Mouse (Mus musculus): ENCODE data around the gene Rap1b. TPM values are rescaled to one million over a fixed set of nuclear protein-coding genes. Genes with fewer than 3 reads are reported as not detected.

Rap1b gene
- polyA plus RNA-seq, 1 experiment, result 48.8 TPM

GRCm38 (mm10) chr10:117781021-117781725 is 64.7 kb downstream of the Rap1b start:
- TF ChIP-seq POLR2A (IDR thresholded peaks at IDR 0.05; ENCODE audit: borderline replicate concordance, insufficient read depth, low read length) (no peak), CTCF (IDR thresholded peaks at IDR 0.05; ENCODE audit: borderline replicate concordance, insufficient read depth, low read depth, low read length) (no peak)
- Histone ChIP-seq H3K27ac (ENCODE audit: insufficient read depth, low read length) (no peak overlapping the region), H3K27me3 (ENCODE audit: control insufficient read depth, insufficient read depth, low read length) (no peaks in the 10 kb centered on the region), H3K4me3 (replicated peaks; ENCODE audit: insufficient read depth, low read depth, low read length) (no peak overlapping the region), H3K4me1 (ENCODE audit: control insufficient read depth, insufficient read depth, low read length) (no peaks in the 10 kb centered on the region)
- WGBS, result 95% methylated on average over 17 of the region's 17 CpGs
- no peak for DNase-seq

DNA sequence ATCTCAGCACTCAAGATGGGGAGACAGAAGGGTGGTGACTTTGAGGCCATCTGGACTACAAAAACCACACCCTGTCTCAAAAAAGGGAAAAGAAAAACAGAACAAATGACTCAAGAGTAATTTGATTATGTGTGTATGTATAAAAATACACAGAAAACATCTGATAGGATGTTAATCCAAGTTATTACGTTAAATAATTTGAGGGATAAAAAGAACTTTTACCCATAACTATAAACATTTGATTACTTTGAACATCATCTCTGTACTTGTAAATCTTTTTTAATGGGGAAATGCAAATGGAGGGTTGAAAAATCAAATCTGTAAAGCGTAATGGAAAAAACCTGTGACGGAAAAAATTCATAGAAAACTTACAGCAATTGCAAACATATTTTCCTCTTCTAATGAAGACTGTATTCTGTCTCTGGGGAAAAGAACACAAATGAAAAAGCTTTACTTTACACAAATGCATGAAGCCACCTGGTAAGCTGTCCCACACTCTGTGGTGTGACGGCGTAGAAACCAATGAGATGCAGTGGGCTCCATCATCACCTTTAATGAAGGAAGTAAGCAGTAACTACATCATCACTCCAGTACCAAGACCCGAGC is 65.4 kb downstream of the Rap1b start:
- DNase-seq, result no peak
- WGBS, result 98% methylated on average over 6 of the region's 6 CpGs
- no peak overlapping the region for H3K4me3 ChIP-seq (replicated peaks; ENCODE audit: insufficient read depth, low read depth, low read length)
- H3K4me1 ChIP-seq (ENCODE audit: control insufficient read depth, insufficient read depth, low read length), result no peaks in the 10 kb centered on the region
- H3K27me3 ChIP-seq (ENCODE audit: control insufficient read depth, insufficient read depth, low read length), result no peaks in the 10 kb centered on the region
- no peak overlapping the region for H3K27ac ChIP-seq (ENCODE audit: insufficient read depth, low read length)
- TF ChIP-seq POLR2A (IDR thresholded peaks at IDR 0.05; ENCODE audit: borderline replicate concordance, insufficient read depth, low read length), result no peak
- no peak for TF ChIP-seq CTCF (IDR thresholded peaks at IDR 0.05; ENCODE audit: borderline replicate concordance, insufficient read depth, low read depth, low read length)

DNA sequence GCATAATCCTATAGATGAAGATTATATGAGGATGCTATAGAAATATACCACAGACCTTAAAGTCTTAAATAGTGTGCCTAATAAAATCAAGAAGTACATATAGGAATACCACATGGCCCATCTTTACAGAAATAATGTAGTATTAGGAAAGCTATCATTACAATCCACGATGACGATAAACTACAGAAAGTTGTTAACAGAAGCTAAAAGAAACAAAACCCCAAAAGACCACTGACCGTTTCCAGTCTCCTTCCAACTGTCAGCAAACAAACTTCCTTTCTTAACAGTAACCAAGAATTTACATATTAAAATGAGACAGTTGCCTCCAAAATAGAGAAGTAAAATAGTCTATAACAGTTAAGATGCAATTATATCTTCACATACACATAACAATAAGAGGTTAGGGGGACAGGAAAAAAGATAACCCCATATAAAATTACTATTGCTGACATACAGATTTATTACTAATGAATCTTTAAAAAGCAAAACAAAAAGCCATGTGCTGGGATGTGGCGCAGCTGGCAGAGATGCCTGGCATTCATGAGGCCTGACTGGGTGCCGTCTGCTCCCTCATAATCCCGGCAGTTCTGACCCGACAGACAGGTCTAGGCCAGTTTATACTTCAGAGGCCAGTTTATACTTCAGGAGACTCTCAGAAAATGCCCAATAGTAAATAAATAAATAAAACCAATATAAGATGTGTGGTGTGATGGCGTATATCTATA is 66.1 kb downstream of the Rap1b start:
- 77% methylated on average over 8 of the region's 8 CpGs for WGBS
- no peak for TF ChIP-seq POLR2A (IDR thresholded peaks at IDR 0.05; ENCODE audit: borderline replicate concordance, insufficient read depth, low read length)
- TF ChIP-seq CTCF (IDR thresholded peaks at IDR 0.05; ENCODE audit: borderline replicate concordance, insufficient read depth, low read depth, low read length), result no peak
- Histone ChIP-seq H3K27me3 (ENCODE audit: control insufficient read depth, insufficient read depth, low read length) (no peaks in the 10 kb centered on the region), H3K27ac (ENCODE audit: insufficient read depth, low read length) (no peak overlapping the region), H3K4me1 (ENCODE audit: control insufficient read depth, insufficient read depth, low read length) (no peaks in the 10 kb centered on the region), H3K4me3 (replicated peaks; ENCODE audit: insufficient read depth, low read depth, low read length) (no peak overlapping the region)
- DNase-seq, result no peak

- no peak for DNase-seq
- 87% methylated on average over 4 of the region's 4 CpGs for WGBS
- H3K27ac ChIP-seq (ENCODE audit: insufficient read depth, low read length), result no peak overlapping the region
- no peak overlapping the region for H3K4me3 ChIP-seq (replicated peaks; ENCODE audit: insufficient read depth, low read depth, low read length)
- TF ChIP-seq CTCF (IDR thresholded peaks at IDR 0.05; ENCODE audit: borderline replicate concordance, insufficient read depth, low read depth, low read length) (no peak), POLR2A (IDR thresholded peaks at IDR 0.05; ENCODE audit: borderline replicate concordance, insufficient read depth, low read length) (no peak)
- H3K27me3 ChIP-seq (ENCODE audit: control insufficient read depth, insufficient read depth, low read length), result no peaks in the 10 kb centered on the region
- H3K4me1 ChIP-seq (ENCODE audit: control insufficient read depth, insufficient read depth, low read length), result no peaks in the 10 kb centered on the region
Observed at GRCm38 (mm10) chr10:117778951-117779350, 66.9 kb downstream of the Rap1b start.

DNA sequence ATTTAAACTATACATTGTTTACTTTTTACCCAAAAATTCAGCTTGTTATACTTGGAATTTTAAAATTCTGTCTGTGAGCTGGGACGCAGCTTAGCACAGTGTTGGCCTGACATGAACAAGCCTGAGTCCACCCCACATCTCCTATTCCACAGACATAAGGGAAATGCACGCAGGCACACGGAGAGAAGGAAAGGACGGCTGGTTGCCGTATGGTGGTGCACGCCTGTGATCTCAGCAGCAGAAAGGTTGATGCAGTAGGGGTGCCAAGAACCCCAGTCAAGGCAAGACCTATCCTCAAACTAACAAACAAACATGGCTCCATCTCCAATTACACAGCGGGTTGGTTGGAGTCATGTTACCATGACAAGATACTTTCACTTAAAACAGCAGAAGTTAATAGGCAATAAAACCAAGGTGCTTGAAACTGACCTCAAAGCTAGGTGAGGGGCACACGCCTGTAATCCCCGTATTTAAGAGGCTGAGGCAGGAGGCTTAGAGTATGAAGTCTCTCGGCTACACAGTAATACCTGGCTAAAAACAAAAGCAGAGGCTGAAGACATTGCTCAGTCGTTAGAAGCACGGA is 67.4 kb downstream of the Rap1b start:
- DNase-seq, result no peak
- Histone ChIP-seq H3K4me3 (replicated peaks; ENCODE audit: insufficient read depth, low read depth, low read length) (no peak overlapping the region), H3K27ac (ENCODE audit: insufficient read depth, low read length) (no peak overlapping the region), H3K27me3 (ENCODE audit: control insufficient read depth, insufficient read depth, low read length) (no peaks in the 10 kb centered on the region), H3K4me1 (ENCODE audit: control insufficient read depth, insufficient read depth, low read length) (no peaks in the 10 kb centered on the region)
- 96% methylated on average over 12 of the region's 12 CpGs for WGBS
- TF ChIP-seq POLR2A (IDR thresholded peaks at IDR 0.05; ENCODE audit: borderline replicate concordance, insufficient read depth, low read length), result no peak
- no peak for TF ChIP-seq CTCF (IDR thresholded peaks at IDR 0.05; ENCODE audit: borderline replicate concordance, insufficient read depth, low read depth, low read length)

DNA sequence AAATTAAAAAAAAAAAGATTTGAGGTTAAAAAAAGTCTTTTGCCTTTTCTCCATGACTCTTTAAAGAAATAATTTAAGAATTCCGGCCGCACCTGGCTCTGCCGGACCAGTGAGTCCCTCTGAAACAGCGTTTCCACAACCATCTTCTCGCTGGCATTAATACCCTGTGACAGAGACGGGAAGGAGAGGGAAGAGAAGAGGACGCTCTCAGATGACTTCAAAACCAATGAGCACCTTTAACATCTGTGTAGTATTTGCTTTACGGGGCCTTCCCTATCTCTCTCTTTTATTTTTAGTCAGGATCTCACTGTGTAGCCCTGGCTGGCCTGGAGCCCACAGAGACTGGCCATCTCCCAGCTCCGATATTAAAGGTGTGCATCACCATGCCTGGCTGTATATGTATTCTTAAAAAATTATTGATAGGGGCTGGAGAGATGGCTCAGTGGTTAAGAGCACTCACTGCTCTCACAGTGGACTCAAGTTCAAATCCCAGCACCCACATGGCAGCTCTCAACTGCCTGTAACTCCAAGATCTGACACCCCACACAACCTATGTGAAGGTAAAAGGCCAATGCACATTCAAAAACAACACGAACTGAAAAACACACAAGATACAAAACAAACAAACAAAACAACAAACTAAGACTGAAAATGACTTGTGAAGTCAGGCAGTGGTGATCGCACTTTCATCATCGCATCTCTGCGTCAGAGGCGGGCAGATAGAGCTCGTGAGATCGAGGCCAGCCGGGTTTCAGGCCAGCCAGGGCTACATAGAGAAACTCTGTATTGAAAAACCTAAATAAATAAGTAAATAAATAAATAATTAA is 68.1 kb downstream of the Rap1b start:
- H3K4me3 ChIP-seq (replicated peaks; ENCODE audit: insufficient read depth, low read depth, low read length), result no peak overlapping the region
- TF ChIP-seq CTCF (IDR thresholded peaks at IDR 0.05; ENCODE audit: borderline replicate concordance, insufficient read depth, low read depth, low read length) (no peak), POLR2A (IDR thresholded peaks at IDR 0.05; ENCODE audit: borderline replicate concordance, insufficient read depth, low read length) (no peak)
- no peak overlapping the region for H3K27ac ChIP-seq (ENCODE audit: insufficient read depth, low read length)
- H3K4me1 ChIP-seq (ENCODE audit: control insufficient read depth, insufficient read depth, low read length), result no peaks in the 10 kb centered on the region
- DNase-seq, result no peak
- 89% methylated on average over 17 of the region's 17 CpGs for WGBS
- H3K27me3 ChIP-seq (ENCODE audit: control insufficient read depth, insufficient read depth, low read length), result no peaks in the 10 kb centered on the region

DNA sequence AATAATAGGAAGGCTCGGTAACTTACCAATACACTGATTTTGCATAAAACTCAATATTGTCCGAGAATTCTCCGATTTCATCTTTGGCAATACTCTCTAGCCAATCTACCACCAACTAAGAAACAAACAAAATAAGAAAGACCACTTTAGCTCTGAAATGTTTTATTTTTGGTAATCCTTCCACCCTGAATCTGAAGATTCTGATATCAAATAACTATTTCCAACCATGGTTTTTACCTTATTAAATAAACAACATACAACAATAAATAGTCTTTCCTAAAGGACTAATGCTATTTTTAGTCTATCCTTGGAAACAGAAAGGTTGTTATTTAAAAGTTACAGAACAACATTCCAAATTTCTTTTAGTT is 68.7 kb downstream of the Rap1b start:
- no peaks in the 10 kb centered on the region for H3K4me1 ChIP-seq (ENCODE audit: control insufficient read depth, insufficient read depth, low read length)
- no peak overlapping the region for H3K27ac ChIP-seq (ENCODE audit: insufficient read depth, low read length)
- 98% methylated on average over 3 of the region's 3 CpGs for WGBS
- no peaks in the 10 kb centered on the region for H3K27me3 ChIP-seq (ENCODE audit: control insufficient read depth, insufficient read depth, low read length)
- TF ChIP-seq CTCF (IDR thresholded peaks at IDR 0.05; ENCODE audit: borderline replicate concordance, insufficient read depth, low read depth, low read length) (no peak), POLR2A (IDR thresholded peaks at IDR 0.05; ENCODE audit: borderline replicate concordance, insufficient read depth, low read length) (no peak)
- no peak for DNase-seq
- H3K4me3 ChIP-seq (replicated peaks; ENCODE audit: insufficient read depth, low read depth, low read length), result no peak overlapping the region

Measured in cerebellum, adult 2 months (tissue).